Mouse (Mus musculus): Measurements from ENCODE around the gene Abhd6. TPM values are rescaled to one million over a fixed set of nuclear protein-coding genes. Genes with fewer than 3 reads are reported as not detected.
"Not testable (repeated sequence)": the region's sequence is repeated elsewhere in the genome, so short reads cannot be mapped to it uniquely, and the experiment has no call there.

Abhd6 gene
- total RNA-seq, 4 experiments from 2014 or later = 59.0 to 78.0 (median 67.0) TPM

DNA sequence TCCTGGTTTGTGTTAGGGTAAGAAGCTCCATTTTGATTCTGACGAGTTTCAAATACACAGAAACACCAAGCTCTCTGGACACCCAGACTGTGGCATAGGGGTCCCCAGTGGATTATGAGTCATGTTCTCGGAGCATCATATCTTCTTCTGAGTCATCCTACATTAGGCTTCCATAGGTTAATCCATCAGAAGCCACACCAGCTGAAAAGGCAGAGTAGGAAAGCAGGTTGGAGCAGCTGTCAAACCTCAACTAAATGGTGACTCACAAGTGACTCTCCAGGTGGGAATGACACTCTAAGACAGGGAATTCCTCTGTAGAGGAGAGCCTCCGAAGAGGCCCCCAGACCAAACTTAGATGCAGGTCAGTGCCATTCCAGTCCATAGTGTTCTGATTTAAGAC lies 3.7 kb upstream of the Abhd6 start:
- DNase-seq (ENCODE audit: low spot score in 2 of 2) = no peak

DNA sequence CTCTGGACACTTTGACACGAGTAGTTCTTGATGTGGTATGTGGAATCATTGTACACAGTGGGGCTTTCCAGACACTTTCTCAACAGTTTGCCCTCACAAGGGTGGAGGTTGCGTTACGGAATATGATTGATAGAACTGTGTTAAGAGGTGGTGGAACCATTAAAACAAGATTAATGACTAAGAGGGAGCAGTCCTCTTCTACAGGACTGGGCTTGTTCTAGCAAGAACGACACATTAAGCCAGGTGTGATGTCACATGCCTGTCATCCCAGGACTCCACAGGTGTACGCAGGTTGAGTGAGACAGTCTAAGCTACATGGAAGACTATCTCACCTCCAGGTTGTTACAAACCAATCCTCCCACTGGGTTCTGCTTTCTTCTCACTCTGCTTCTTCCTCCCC lies 3.3 kb upstream of the Abhd6 start:
- no peak for DNase-seq (ENCODE audit: low spot score in 2 of 2)

DNA sequence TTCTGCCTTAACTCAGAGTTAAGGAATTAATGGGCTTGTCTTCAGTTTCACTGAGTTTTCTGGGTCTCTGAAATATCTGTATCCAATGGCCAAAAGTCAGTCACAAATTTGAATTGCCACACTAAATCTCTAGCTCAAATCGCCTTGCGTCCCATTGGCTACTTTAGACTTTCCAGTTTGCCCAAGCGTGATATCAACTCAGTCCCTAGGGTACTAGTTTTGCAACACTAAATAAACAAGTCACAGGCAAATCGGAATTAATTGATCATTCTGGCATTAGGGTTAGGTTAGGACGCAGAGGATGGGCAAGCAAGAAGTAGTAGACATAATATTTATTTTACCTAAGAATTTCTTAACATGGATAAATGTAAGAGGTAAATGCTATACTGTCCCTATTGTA lies 2.5 kb upstream of the Abhd6 start:
- DNase-seq (ENCODE audit: low spot score in 2 of 2) = no peak

DNA sequence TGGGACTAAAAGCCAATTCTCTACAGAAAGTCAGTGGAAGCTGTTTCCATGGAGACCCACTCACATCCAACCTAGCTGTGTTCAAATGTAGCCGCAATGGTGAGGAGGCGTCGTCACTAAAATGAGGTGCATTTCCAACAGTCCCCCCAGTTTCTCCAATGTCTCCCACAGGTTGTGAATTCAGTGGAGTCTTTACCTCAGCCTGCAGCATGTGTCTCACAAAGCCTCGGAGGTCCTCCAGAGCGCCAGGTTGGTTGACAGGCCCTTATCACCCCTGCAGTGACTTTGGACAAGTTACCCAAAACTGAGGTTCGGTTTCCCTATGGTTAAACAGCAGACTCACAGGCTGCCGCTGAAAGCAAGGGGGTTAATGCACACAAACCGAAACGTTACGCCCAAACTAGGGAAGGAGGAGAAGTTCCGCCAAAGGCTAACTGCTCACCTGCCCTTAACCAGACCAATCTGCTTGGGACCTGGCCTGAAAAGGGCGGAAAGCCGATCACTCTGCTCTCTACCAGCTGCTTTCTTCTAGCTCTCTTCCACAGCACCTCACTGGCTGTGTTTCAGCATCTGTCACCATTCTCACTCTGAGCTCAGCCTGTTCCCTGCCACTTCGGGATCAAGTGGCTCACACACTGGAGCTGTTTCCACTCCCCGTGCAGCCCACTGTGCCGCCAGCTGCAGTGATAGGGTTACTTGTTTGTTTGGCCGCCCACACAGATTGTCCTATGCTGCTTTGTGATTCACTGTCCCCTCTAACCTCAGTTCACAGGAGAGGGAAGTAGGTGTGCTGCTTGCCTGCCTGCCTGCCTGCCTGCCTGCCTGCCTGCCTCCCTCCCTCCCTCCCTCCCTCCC lies 1.6 kb upstream of the Abhd6 start:
- DNase-seq (ENCODE audit: low spot score in 2 of 2) = peak; percentile 44 to 58

DNA sequence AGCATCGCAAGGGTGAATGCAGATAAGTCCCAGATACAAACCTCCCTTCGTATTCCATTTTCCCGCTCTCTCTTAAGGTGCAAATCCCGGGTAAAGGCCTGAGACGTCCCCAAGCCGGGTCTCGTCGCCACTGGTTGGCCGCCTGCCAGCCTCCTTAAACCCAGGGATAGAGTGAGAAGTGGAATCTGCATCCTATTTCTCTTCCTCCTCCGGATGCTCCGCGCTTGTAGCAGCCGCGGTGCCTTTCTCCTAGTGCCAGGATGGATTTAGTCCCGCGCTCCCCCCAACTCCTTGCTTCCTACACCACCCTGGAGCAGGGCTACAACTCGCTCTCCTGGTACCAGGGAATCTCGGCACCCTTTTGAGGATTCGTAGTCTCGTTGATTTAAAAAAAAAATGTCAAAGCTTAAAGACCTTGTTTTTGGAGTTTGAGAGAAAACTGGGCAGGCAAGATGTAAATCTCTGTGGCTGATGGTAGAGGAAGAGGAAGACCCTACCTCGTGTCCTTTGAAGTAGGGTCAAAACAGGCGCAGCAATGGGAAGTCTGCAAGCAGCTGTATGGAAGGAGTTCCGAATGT lies 480 bp downstream of the Abhd6 start:
- DNase-seq (ENCODE audit: low spot score in 2 of 2) = peak in 1 of 2 experiments; percentile 54

DNA sequence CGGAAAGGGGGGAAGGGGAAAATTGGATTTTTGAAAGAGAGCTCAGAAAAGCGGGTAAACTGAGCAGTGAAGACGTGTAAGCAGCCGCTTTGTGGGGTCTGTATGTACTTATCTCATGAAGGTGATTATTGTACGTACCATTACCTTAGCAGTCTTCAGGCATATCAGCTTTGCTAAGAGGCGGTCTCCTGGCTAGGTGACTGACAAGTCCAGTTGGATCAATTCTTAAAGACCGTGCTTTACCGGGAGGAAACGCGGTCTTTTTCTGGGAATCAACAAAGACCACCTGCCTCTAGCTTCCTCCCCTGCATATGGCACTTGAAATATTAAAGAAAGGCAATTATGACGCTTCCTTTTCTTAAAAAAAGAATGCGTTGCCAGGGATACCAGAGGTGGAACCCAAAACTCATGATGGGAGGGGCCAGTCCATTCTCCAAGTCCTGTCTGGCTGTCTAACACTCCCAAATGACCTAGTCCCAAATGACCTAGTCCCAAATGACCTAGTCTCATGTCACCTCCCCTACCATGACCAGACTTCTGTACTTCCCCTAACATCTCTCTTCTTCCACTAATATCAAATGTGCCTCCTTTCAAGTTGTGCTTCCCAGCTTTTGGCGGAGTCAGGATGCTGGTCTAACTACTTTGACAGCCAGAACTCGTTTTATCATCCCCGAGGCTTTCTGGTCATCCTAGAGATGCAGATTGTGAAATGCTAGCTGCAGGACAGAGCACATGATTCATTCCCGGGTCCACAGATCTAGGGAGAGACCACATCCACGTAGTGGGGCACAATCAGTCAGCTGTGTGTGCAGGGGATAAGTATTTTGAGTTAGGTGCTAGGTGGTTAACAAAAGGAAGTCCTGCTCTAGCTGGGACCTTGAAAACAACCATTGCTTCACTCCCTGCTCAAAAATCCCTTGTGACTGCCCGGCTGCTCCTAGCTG lies 1.3 kb downstream of the Abhd6 start:
- DNase-seq (ENCODE audit: low spot score in 2 of 2) = no peak

DNA sequence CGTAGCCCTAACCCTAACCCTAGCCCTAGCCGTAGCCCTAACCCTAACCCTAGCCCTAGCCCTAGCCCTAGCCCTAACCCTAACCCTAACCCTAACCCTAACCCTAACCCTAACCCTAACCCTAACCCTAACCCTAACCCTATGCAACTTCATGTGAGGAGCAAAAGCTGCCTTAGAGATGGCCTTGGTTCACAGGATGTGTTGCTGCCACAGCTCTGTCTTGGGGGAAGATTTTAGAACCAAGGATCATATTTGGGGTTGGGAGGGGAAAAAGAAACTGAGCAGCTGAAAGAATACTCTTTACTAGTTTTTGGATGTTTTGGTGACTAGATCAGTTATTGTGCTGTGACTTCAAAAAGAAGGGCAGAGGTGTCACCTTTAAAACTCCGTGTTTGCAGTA lies 3.4 kb downstream of the Abhd6 start:
- not testable (repeated sequence) for DNase-seq (ENCODE audit: low spot score in 2 of 2)

DNA sequence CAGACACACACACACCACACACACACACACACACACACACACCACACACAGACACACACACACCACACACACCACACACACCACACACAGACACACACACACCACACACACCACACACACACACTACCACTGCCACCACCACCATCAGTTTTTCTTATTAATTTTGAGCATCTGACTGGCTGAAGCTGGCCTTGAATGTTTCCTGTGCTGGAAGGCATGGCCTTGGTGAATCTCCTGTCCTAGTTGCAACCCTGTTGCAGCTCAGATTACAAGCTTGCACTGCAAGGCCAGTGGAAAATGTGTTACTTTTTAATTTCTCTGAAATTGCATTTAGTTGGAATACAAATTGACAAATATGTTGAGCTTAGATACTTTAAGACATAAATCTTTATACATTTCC lies 4.4 kb downstream of the Abhd6 start:
- DNase-seq (ENCODE audit: low spot score in 2 of 2) = no peak

DNA sequence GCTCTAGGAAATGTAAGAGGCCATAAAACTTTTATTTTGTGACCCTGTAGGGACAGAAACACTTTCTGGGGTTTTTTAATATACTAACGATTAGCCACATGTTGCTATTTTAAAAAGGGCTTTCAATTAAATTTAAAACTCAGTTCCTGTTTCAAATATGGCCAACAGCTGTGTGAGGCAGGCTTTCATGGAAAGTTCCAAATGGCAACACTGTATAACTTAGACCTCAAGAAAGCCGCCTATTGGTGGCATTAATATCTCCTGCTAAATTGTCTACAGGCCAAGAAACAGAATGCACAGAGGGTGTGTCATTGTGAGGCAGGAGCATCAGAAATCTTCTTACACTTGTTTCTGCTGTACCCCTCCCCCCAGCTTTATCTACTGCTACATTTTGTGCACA lies 4.8 kb downstream of the Abhd6 start:
- no peak for DNase-seq (ENCODE audit: low spot score in 2 of 2)

DNA sequence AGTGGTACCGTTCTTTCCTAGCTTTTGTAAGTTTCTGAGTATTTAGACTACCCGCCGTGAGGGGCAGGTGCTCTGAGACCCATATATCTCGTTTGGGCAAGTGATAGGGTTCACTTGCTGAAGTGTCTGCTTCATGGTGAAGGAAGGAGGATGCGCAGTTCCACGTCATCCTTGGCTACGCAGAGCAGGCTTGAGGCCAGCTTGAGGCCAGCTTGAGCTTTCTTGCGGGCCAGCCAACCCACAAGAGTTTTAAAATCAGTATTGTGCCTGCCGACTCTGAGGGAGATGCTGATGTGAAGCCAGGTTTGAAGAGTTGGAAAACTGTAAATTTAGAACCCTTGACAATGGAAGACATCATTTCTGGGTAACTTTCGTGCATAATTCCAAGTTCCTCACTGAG lies 5.2 kb downstream of the Abhd6 start:
- DNase-seq (ENCODE audit: low spot score in 2 of 2) = no peak

DNA sequence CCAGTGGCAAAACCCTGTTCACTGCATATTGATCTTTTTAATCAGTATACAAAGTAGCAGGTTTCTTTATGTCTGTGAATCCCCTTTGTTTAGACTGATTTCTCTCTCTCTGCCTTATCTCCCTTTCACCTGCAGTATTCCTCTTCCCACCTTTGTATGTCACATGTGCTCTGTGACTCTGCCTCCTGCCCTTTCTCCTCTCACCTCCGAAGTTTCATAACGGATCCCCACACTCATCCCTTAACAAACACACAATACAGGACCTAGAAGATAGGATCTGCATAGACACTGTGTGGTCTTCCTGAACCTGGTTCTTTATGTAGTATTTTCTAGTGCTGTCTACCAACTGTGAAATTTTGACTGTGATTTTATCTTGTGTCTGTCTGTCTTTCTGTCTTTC lies 8.6 kb downstream of the Abhd6 start:
- DNase-seq (ENCODE audit: low spot score in 2 of 2) = no peak

DNA sequence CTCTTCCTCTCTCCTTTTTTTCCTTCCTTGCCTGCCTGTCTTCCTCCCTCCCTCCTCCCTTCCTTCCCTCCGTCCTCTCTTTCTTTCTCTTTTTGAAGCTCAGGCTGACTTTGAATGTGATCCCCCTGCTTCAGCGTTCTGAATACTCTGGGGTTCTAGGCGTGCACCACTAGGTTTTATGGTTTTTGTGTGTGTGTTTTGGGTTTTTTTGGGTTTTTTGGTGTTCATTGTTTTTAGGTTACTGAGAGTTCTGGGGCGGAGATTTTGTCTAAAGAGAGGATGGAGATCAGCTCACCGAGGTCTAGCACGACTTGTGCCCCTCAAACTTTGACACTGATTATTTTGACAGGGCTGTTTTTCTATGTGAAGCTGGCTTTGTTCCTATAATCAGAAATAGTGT lies 9.2 kb downstream of the Abhd6 start:
- no peak for DNase-seq (ENCODE audit: low spot score in 2 of 2)

DNA sequence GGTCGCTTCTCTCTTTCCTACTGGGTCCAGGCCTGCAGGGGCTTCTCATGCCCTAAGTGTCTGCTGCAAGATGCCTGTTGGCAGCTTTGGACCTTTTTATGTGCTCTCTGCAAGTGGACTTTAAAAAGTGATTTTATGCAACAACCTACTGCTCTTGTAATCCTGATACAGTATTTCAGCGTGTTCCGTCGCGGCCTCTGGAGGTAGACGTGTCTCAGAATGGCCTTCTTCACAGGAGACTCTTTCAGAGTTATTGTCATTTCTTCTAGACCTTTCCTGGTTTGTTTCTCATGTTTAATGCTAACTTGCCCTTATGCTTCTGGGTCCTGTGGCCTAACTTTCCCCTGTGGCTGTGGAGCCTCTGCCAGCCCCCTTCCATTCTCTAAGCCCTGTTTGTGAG lies 13.1 kb downstream of the Abhd6 start:
- DNase-seq (ENCODE audit: low spot score in 2 of 2) = no peak

DNA sequence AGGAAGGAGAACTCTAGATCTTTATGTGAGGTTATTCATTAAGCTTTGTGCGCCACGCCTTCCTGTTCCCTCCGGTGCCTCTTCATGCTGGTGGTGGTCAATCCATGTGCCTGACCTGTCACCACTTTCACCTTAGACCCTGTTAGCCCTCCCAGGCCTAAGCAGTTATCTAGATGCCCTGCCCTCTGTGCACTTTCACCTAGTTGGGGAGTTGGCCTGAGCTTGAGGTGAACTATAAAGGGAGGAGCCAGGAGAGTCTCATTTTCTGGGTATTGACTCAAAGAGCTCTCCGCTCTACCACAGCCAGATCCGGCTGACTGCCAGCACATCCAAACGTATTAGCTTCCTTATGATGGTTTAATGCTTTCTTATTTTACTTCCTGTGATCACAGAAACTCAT lies 13.6 kb downstream of the Abhd6 start:
- no peak for DNase-seq (ENCODE audit: low spot score in 2 of 2)

DNA sequence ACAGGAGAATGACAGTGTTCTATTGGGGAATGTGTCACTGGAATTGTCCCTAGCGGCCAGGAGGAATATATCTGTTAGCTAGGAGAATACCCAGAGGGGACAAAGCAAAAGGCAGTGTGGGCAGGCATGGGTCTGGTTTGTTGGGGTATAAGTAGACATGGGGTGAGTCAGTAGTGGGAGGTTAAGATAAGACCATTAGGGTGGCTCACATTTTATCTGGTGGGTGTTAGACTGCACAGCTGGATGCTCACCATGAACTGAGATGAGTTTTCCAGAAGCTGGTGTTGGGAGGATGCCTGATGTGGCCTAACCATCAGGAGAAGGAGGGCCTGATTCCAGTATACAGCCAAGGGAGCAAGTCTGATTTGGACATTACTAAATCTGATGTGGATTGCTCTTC lies 14.2 kb downstream of the Abhd6 start:
- no peak for DNase-seq (ENCODE audit: low spot score in 2 of 2)

DNA sequence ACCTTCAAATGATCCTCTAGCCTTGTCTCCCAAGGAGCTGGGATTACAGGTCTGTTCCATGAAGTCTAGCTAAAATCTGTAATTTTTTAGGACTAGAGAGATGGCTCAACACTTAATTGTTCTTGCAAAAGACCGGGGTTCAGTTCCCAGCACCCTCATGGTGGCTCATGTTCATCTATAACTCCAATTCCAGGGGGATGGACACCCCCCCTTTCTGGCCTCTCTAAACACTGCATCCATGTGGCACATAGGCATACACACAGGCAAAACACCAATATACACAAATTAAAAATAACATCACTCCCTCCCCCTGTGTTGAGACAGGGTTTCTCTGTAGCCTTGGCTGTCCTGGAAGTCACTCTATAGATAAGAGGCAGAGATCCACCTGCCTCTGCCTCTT lies 17.3 kb downstream of the Abhd6 start:
- no peak for DNase-seq (ENCODE audit: low spot score in 2 of 2)

DNA sequence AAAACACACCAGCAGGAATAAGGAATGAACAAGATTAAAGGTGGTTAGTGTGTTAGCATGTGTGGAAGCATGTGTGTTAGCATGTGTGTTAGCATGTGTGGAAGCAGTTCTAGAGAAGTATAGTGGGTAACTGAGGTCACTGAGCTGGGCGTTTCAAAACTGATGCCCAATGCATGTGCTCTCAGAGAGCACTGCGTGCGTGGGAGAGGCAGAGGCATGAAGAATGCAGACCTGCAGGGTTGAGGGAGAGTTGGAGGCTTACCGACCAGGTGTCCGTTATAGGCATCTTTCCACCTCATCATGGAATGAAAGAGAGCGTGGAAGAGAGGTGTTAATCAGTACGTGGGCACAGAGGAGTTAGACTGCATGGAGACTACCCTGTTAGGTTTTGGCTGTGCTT lies 17.8 kb downstream of the Abhd6 start:
- no peak for DNase-seq (ENCODE audit: low spot score in 2 of 2)

DNA sequence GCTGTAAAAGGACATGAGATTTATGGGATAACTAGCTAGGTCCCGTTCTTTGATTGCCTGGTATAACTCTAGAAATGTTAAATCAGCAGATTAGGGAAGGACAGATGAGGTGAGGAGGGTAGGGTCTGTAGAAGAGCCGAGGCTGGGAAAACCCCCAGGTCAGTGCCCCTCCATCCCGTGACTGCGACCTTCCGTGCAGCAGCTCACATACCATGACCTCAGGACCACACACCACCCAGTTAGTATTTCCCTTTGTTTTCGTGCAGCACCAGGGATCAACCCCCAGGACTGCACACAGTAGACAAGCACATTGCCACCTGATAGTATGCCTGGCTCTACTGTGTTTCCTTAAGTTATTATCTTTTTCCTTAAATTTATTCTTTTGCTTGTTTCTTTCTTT lies 21.8 kb downstream of the Abhd6 start:
- DNase-seq (ENCODE audit: low spot score in 2 of 2) = no peak

DNA sequence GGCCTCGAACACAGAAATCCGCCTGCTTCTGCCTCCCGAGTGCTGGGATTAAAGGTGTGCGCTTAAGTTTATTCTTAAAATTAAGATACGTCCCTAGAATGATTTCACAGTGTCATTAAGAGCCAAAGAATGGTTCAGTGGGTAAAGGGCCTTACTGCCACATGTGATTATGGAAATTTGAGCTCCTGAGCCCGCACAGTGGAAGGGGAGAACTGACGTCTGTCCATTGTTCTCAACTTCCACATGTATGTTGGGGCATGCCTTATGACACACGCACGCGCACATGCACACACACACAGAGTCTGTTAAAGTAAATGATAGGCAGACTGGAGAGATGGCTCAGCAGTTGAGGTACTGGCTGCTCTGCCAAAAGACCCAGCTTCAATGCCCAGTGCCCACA lies 22.2 kb downstream of the Abhd6 start:
- DNase-seq (ENCODE audit: low spot score in 2 of 2) = no peak

DNA sequence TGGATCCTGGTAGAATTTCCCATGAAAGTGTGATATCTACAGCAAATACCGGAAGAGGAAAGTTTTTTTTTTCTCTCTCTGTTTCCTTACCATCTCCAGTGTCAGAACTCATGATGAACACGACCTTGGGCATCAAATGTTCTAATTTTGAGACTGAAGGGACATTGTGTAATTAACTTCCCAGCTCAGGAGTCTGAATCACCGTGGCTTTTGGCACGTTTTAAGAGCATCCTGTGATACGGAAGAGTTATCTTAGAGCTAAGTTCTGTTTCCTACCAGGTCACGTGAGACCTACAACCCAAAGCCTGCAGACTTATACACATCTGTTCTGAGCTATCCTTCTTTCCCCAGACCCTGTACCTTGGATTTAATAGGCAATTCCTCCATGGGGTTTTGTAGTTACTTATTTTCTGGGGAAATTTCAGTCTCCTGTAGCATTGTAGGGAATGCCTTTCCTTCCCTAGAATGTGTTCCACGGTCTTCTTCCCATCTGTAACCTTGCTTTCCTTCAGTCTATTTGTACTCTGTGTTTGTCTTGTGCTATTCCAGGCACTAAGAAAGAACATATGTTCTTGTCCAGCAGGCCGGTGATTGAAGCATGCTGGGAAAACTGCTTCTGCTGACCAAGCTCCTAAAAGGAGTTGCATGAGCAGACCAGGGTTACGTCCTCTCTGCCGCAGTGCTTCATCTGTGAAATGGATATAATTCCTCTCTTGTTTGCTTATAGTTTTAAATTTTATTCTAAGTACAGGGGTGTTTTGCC lies 24.2 kb downstream of the Abhd6 start:
- DNase-seq (ENCODE audit: low spot score in 2 of 2) = no peak

DNA sequence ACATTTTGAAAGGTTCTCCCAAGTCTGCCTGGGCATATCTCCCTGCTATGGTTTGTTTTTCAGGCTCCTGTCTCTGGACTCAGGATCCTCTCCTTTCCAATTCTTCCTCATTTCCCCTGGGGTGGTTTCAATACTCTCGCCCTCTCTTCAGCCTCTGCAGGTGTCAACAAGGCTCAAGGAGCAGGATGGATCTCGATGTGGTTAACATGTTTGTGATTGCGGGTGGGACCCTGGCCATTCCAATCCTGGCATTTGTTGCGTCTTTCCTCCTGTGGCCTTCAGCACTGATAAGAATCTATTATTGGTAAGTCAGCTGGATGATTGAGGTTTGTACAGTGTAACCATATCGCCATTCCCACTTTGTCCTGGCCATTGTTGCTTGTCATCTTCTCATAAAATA lies 25.4 kb downstream of the Abhd6 start:
- no peak for DNase-seq (ENCODE audit: low spot score in 2 of 2)
